Mouse (Mus musculus) olfactory bulb, adult 2 months (tissue): Measurements from ENCODE around the gene Hdac4.

Experiments used
- CTCF ChIP-seq: fragments of 200-500 bp; IDR thresholded peaks from 2 replicates; pipeline ENCODE4 v1.5.1; 2012; ENCODE audit warnings: low read depth, mild to moderate bottlenecking, low read length, moderate library complexity; ENCODE audit not compliant: insufficient read depth
- POLR2A ChIP-seq: fragments of 200-500 bp; IDR thresholded peaks from 2 replicates; pipeline ENCODE4 v1.6.1; 2012; ENCODE audit warnings: mild to moderate bottlenecking, low read depth, low read length, moderate library complexity; ENCODE audit not compliant: insufficient read depth

DNA sequence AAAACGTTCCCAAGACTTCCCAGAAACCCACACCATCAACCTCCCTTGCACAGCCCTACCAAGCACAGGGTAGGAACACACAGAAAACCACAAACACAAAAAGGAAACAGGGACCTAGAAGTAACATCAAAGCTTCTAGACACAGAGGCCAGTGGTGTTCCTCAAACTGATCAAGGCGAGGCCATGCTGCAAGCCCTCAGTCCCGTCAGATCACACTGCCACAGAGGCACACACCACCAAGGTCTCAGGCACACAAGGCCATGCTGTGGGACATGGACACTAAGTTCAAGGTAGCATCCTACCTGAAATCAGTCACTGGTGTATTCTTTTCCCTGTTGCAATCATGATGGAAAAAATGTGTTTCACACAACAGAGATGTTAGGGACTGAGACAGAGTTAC, 90.8 kb downstream of the Hdac4 start:
- TF ChIP-seq POLR2A (no peak), CTCF (no peak)
